Mouse (Mus musculus) liver, embryonic 14.5 days (tissue): ENCODE measurements at regions not wholly inside any gene's neighbourhood (a gene's known extent, or its start where the extent isn't known, plus 50 kb on each side); places are given as distances from the start of the nearest gene placed in this dataset.

Source experiments
- CTCF ChIP-seq: IDR thresholded peaks from 2 replicates; pipeline ENCODE4 v1.5.1; 2016; ENCODE audit warnings: antibody characterized with exemption, low read depth, control low read depth
- EP300 ChIP-seq: IDR thresholded peaks from 2 replicates; pipeline ENCODE4 v1.6.1; 2016; ENCODE audit warnings: antibody characterized with exemption, low read depth

GRCm38 (mm10) chr12:25934946-25935345, 480.1 kb downstream of the Rnf144a start:
- no peak for TF ChIP-seq EP300
- no peak for TF ChIP-seq CTCF
